Mouse (Mus musculus): ENCODE data around the gene Spock2.

DNA sequence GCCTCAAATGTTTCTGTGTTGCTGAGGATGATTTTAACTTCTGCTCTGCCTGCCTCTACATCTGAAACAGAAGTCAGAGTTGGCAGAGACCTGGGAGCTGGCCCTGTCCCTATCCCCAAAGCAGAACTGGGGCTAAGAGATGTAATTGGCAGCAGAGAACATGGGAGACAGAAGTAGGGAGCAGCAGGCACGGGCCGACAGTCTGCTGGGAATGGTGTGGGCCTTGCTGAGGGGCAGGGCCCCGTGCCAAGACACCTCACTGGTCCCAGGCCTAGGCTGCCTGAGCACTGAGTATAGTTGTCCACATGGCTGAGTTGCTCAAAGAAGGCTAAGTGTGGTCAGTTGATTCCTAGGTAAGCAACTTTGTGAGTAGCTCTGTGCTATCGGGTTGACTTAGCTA, 22.0 kb upstream of the Spock2 start:
- TF ChIP-seq CTCF (IDR thresholded peaks at IDR 0.05; ENCODE audit: borderline replicate concordance, control insufficient read depth, extremely low read depth, insufficient read depth, low read length, poor library complexity) (no peak), POLR2A (IDR thresholded peaks at IDR 0.05; ENCODE audit: control insufficient read depth, extremely low read depth, insufficient read depth, low read length, poor library complexity) (no peak)
